24 mouse cellular contexts compared by ENCODE assay signal in the genomic region with DNA sequence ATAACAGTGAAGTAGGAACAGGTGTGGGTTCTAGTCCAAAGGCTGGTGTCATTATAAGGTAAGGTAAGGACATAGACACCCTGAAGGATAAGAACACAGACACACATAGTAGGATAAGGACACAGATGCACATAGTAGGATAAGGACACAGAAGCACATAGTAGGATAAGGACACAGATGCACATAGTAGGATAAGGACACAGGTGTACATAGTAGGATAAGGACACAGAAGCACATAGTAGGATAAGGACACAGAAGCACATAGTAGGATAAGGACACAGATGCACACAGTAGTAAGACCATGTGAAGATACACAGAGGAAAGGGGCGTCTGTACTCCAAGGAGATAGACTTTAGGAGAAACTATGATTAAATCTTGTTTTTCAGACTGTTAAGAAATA. TPM values are rescaled to one million over a fixed set of nuclear protein-coding genes. Genes with fewer than 3 reads are reported as not detected.
"Had no signal": no experiment of that assay in that cellular context is flagged by ENCODE, and none has a peak within 500 bp of the region (broad histone marks: within the 10 kb centered on the region; RNA-seq: fewer than 3 reads in every experiment).

No protein-coding gene starts in this region.

- H3K27me3 ChIP-seq: embryonic facial prominence, embryonic 12.5 days; embryonic facial prominence, embryonic 13.5 days; embryonic facial prominence, embryonic 15.5 days; forebrain, embryonic 13.5 days; forebrain, embryonic 15.5 days had no signal

- DNase-seq: cerebellum, adult 9-10 months; cerebellum, adult 9-11 months; cerebellum, postnatal 10 days; cerebellum, postnatal 14 days; cerebellum, postnatal 25 days; cerebellum, postnatal 36 days; embryo, embryonic 11 days; forebrain, postnatal 0 days; gastrocnemius, postnatal 10 days; gastrocnemius, postnatal 14 days; gastrocnemius, postnatal 25 days; gastrocnemius, postnatal 36 days; heart, adult 18-20 months; heart, adult 2 months had no signal

- H3K36me3 ChIP-seq: embryonic facial prominence, embryonic 10.5 days; embryonic facial prominence, embryonic 12.5 days; embryonic facial prominence, embryonic 13.5 days; embryonic facial prominence, embryonic 15.5 days; forebrain, embryonic 10.5 days; forebrain, embryonic 12.5 days; forebrain, embryonic 15.5 days; heart, embryonic 10.5 days had no signal

- H3K9ac ChIP-seq: embryonic facial prominence, embryonic 12.5 days; embryonic facial prominence, embryonic 13.5 days; embryonic facial prominence, embryonic 15.5 days; forebrain, embryonic 12.5 days; forebrain, embryonic 13.5 days; forebrain, embryonic 15.5 days; forebrain, postnatal 0 days had no signal

- H3K4me2 ChIP-seq: embryonic facial prominence, embryonic 12.5 days; embryonic facial prominence, embryonic 13.5 days; embryonic facial prominence, embryonic 15.5 days; forebrain, embryonic 12.5 days; forebrain, embryonic 13.5 days; forebrain, embryonic 15.5 days had no signal

- H3K27ac ChIP-seq: embryonic facial prominence, embryonic 10.5 days; embryonic facial prominence, embryonic 12.5 days; embryonic facial prominence, embryonic 13.5 days; embryonic facial prominence, embryonic 15.5 days; forebrain, embryonic 10.5 days; forebrain, embryonic 12.5 days; forebrain, embryonic 13.5 days; forebrain, embryonic 15.5 days; heart, adult 2 months; heart, embryonic 10.5 days had no signal

- H3K9me3 ChIP-seq: embryonic facial prominence, embryonic 10.5 days; embryonic facial prominence, embryonic 12.5 days; embryonic facial prominence, embryonic 13.5 days; embryonic facial prominence, embryonic 15.5 days; forebrain, embryonic 10.5 days; forebrain, embryonic 12.5 days; forebrain, embryonic 13.5 days; forebrain, embryonic 15.5 days; heart, embryonic 10.5 days had no signal

- H3K4me3 ChIP-seq: embryonic facial prominence, embryonic 10.5 days; embryonic facial prominence, embryonic 12.5 days; embryonic facial prominence, embryonic 13.5 days; embryonic facial prominence, embryonic 15.5 days; erythroblast, embryonic 14.5 days; forebrain, embryonic 10.5 days; forebrain, embryonic 12.5 days; forebrain, embryonic 13.5 days; forebrain, embryonic 15.5 days; heart, adult 2 months; heart, embryonic 10.5 days had no signal

RNA-seq across cellular contexts. Expression of gene Pde7b, which starts 5.2 kb away (rescaled TPM):
- polyA plus RNA-seq: erythroblast, embryonic 14.5 days had no signal
